ENCODE assay signal across 8 mouse cellular contexts in the genomic region with DNA sequence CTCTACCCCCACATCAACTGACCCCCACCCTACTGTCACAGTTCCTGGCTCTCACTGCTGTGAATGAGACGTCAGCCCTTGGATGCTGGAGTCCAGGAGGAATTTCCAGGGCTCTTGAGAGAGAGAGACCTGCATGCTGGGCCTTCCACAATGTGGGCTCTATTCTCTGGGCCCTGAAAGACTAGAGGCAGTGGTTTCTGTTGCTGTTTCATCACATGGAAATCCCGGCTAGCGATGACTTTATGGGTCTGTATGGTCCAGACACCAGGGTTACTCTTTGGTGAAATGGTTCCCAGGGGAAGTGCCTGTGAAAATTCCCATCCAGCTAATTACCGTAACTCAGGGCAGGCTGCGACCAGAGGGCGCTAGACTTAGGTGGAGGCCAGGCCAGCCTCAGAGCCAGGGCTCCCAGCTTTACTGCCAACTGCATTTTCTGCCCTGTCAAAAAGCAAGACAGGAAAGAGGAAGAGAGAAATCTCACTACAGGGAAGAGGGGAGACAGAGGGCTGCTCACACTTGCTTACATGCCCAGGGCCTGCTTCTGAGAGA.
DNase-seq lines count a peak whose midpoint lies in the region; ATAC-seq and TF ChIP-seq lines count a peak whose summit lies in the region.

No protein-coding gene starts in this region.

- whole genome bisulfite sequencing in heart, embryonic 10.5 days, result 45% methylated on average over 6 of the region's 6 CpGs
- WGBS in liver, postnatal 0 days (ENCODE audit: insufficient replicate concordance), result 61% methylated on average over 6 of the region's 6 CpGs
- WGBS in liver, embryonic 11.5 days, result 58% methylated on average over 6 of the region's 6 CpGs
- 16% methylated on average over 6 of the region's 6 CpGs for WGBS in limb, embryonic 13.5 days

- no peak for ATAC-seq in liver, postnatal 0 days
- no peak for ATAC-seq in liver, embryonic 11.5 days (replicated peaks; ENCODE audit: low FRiP score)
- ATAC-seq in limb, embryonic 13.5 days (ENCODE audit: low FRiP score, low read depth), result no peak

- no peak for TF ChIP-seq EP300 in liver, postnatal 0 days (IDR thresholded peaks at IDR 0.05; ENCODE audit: low read depth)

- no peaks in the 10 kb centered on the region for H3K36me3 ChIP-seq in heart, embryonic 10.5 days
- H3K36me3 ChIP-seq in liver, postnatal 0 days (replicated peaks; ENCODE audit: insufficient read depth, low read length), result no peaks in the 10 kb centered on the region; the same call in 1 of the 2 replicates
- H3K36me3 ChIP-seq in liver, embryonic 11.5 days (ENCODE audit: control insufficient read depth, insufficient read depth, low read length), result no peaks in the 10 kb centered on the region
- no peaks in the 10 kb centered on the region for H3K36me3 ChIP-seq in limb, embryonic 13.5 days

- DNase-seq in heart, embryonic 10.5 days (ENCODE audit: low spot score), result no peak
- DNase-seq in heart, postnatal 25 days (ENCODE audit: low spot score), result no peak
- no peak for DNase-seq in liver, postnatal 0 days
- DNase-seq in liver, embryonic 11.5 days (ENCODE audit: low spot score), result no peak
- peak; percentile 43 to 59 for DNase-seq in cerebellum, postnatal 25 days
- DNase-seq in thymus, postnatal 10 days (ENCODE audit: low spot score in 2 of 2), result no peak
- DNase-seq in spleen, postnatal 14 days (ENCODE audit: low spot score in 2 of 2), result no peak

- peak overlapping the region; percentile 52; the same call in 1 of the 2 replicates for H3K27ac ChIP-seq in heart, embryonic 10.5 days
- no peak overlapping the region for H3K27ac ChIP-seq in liver, postnatal 0 days (ENCODE audit: low read depth)
- no peak overlapping the region for H3K27ac ChIP-seq in liver, embryonic 11.5 days (ENCODE audit: low read depth, low read length)
- H3K27ac ChIP-seq in limb, embryonic 13.5 days, result peak overlapping the region; percentile 87

- peak; percentile 25; the same call in 1 of the 2 replicates for TF ChIP-seq CTCF in liver, postnatal 0 days (IDR thresholded peaks at IDR 0.05; ENCODE audit: low read depth)

- H3K4me3 ChIP-seq in heart, embryonic 10.5 days, result no peak overlapping the region
- H3K4me3 ChIP-seq in liver, postnatal 0 days (ENCODE audit: low read depth, low read length), result no peak overlapping the region
- no peak overlapping the region for H3K4me3 ChIP-seq in liver, embryonic 11.5 days (ENCODE audit: low read depth, low read length)
- no peak overlapping the region for H3K4me3 ChIP-seq in limb, embryonic 13.5 days

- H3K9me3 ChIP-seq in heart, embryonic 10.5 days, result no peaks in the 10 kb centered on the region
- no peaks in the 10 kb centered on the region for H3K9me3 ChIP-seq in liver, postnatal 0 days (ENCODE audit: low read length)
- H3K9me3 ChIP-seq in liver, embryonic 11.5 days (ENCODE audit: control insufficient read depth, low read length), result no peaks in the 10 kb centered on the region
- no peaks in the 10 kb centered on the region for H3K9me3 ChIP-seq in limb, embryonic 13.5 days

- intact Hi-C loops in heart, postnatal 25 days (cut with DNase I), result no loop called here

- H3K4me2 ChIP-seq in liver, postnatal 0 days (ENCODE audit: low read depth, low read length), result no peak overlapping the region
- no peak overlapping the region for H3K4me2 ChIP-seq in liver, embryonic 11.5 days
- H3K4me2 ChIP-seq in limb, embryonic 13.5 days (replicated peaks), result no peak overlapping the region; the same call in 1 of the 2 replicates

- no peak overlapping the region for H3K9ac ChIP-seq in liver, postnatal 0 days (replicated peaks)
- H3K9ac ChIP-seq in liver, embryonic 11.5 days (ENCODE audit: low read depth, low read length), result no peak overlapping the region
- H3K9ac ChIP-seq in limb, embryonic 13.5 days, result no peak overlapping the region

- H3K4me1 ChIP-seq in heart, embryonic 10.5 days, result peaks cover 30% of the 10 kb centered on the region
- H3K4me1 ChIP-seq in liver, postnatal 0 days (ENCODE audit: insufficient read depth), result peaks cover 7% of the 10 kb centered on the region; the same call in 1 of the 2 replicates
- H3K4me1 ChIP-seq in liver, embryonic 11.5 days (replicated peaks; ENCODE audit: control insufficient read depth, insufficient read depth, low read length), result peaks cover 3% of the 10 kb centered on the region; the same call in 1 of the 2 replicates
- peaks cover 64% of the 10 kb centered on the region for H3K4me1 ChIP-seq in limb, embryonic 13.5 days

- no peaks in the 10 kb centered on the region for H3K27me3 ChIP-seq in heart, embryonic 10.5 days (ENCODE audit: insufficient read depth, poor library complexity, severe bottlenecking)
- H3K27me3 ChIP-seq in liver, postnatal 0 days (ENCODE audit: insufficient read depth, low read length), result no peaks in the 10 kb centered on the region
- H3K27me3 ChIP-seq in liver, embryonic 11.5 days (replicated peaks; ENCODE audit: control insufficient read depth, insufficient read depth, low read length), result no peaks in the 10 kb centered on the region
- H3K27me3 ChIP-seq in limb, embryonic 13.5 days, result peaks cover 2% of the 10 kb centered on the region; the same call in 1 of the 2 replicates

Comparison
In these comparisons a context has a peak if more than half of its experiments do, and no peak if none do; other contexts are left out.
1. DNase-seq: peak in cerebellum, postnatal 25 days (2 of 2); none in heart, embryonic 10.5 days (single experiment), heart, postnatal 25 days (single experiment), liver, postnatal 0 days (single experiment), liver, embryonic 11.5 days (single experiment), thymus, postnatal 10 days (0 of 2) and spleen, postnatal 14 days (0 of 2).
2. H3K27ac ChIP-seq: peak in heart, embryonic 10.5 days (single experiment) and limb, embryonic 13.5 days (single experiment); none in liver, postnatal 0 days (single experiment) and liver, embryonic 11.5 days (single experiment).